In the genomic region with DNA sequence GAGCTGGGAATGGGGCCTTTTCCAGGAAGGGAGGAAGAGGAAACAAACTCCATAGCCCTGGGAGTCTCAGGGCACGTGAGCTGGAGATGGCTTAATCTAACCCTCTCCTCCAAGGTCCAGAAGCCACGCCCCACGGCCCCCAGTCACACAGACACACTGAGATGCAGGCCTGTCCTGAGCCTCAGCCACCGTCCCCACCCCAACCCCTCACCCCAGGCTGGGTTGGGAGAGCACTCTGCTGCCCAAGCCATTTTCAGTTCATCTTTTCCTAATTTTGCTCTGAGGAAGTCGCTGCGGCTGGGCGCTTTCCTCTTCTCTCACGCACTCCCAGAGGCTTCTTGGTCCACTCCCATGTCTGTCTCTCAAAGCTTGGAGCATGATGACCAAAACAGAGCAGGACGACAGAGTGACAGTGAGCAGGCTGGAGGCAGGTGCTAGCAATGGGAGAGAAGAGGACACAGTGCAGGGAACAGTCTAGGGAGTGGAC, we compare ENCODE assay signal across 11 mouse cellular contexts. TPM values are rescaled to one million over a fixed set of nuclear protein-coding genes. Genes with fewer than 3 reads are reported as not detected.
DNase-seq lines count a peak whose midpoint lies in the region; ATAC-seq lines count a peak whose summit lies in the region.
"Had no signal": no experiment of that assay in that cellular context is flagged by ENCODE, and none has a peak within 500 bp of the region (broad histone marks: within the 10 kb centered on the region; RNA-seq: fewer than 3 reads in every experiment).

No protein-coding gene starts in this region.

- peaks cover 8% of the 10 kb centered on the region for H3K36me3 ChIP-seq in midbrain, embryonic 10.5 days

- DNase-seq in heart, adult 11 months, result peak; percentile 99
- no peak for DNase-seq in heart, adult 8-10 months (ENCODE audit: low spot score)
- DNase-seq in right cerebral cortex, postnatal 10 days (ENCODE audit: low spot score in 2 of 2), result peak; percentile 69 to 72
- no peak for DNase-seq in right cerebral cortex, postnatal 36 days (ENCODE audit: low spot score in 2 of 2)
- DNase-seq in heart, adult 9 months (ENCODE audit: low spot score in 2 of 2), result peak; percentile 60 to 74
- no peak for DNase-seq in midbrain, embryonic 10.5 days (ENCODE audit: low spot score)
- DNase-seq in retina, postnatal 1 day, result no peak
- DNase-seq: cerebellum, adult 9-10 months; thymus, postnatal 25 days had no signal

- H3K27me3 ChIP-seq in midbrain, embryonic 10.5 days (ENCODE audit: low read depth, poor library complexity, severe bottlenecking), result no peaks in the 10 kb centered on the region
- H3K27me3 ChIP-seq: limb, embryonic 15.5 days had no signal

- H3K27ac ChIP-seq in midbrain, embryonic 10.5 days (replicated peaks), result no peak overlapping the region
- H3K27ac ChIP-seq: limb, embryonic 15.5 days had no signal

- peaks cover 12% of the 10 kb centered on the region for H3K4me1 ChIP-seq in midbrain, embryonic 10.5 days

- peak; percentile 79 for ATAC-seq in megakaryocyte, adult 5-6 weeks (ENCODE audit: poor library complexity, severe bottlenecking)

- WGBS in midbrain, embryonic 10.5 days, result 45% methylated on average over 9 of the region's 9 CpGs

- no peaks in the 10 kb centered on the region for H3K9me3 ChIP-seq in midbrain, embryonic 10.5 days (replicated peaks)
- H3K9me3 ChIP-seq: limb, embryonic 15.5 days had no signal

- no peak overlapping the region for H3K4me3 ChIP-seq in midbrain, embryonic 10.5 days
- H3K4me3 ChIP-seq: limb, embryonic 15.5 days had no signal

RNA-seq across cellular contexts. Expression of a gene that starts 19.1 kb away (rescaled TPM):
- 100 to 1,000 TPM in 2 of 4 experiments, 10 to 100 TPM in 2; 91.7 to 111 (median 98.9) TPM for total RNA-seq in heart, adult 8-10 months (2022)
- total RNA-seq in megakaryocyte, adult 5-6 weeks (2015), result 3.2 and 3.9 TPM in 2 replicates
- total RNA-seq in megakaryocyte, adult 5-6 weeks (2017), result 0.08 and 0.22 TPM in 2 replicates
- polyA plus RNA-seq in midbrain, embryonic 10.5 days (2016; fragmentation: Nextera tagmentation; extraction: Ambion mirVana), result 7.3 and 7.7 TPM in 2 replicates

RNA-seq across cellular contexts. Expression of a gene that starts 19.7 kb away (rescaled TPM):
- 100 to 1,000 TPM; 125 to 157 (median 135) TPM for total RNA-seq in heart, adult 8-10 months (2022)
- total RNA-seq in megakaryocyte, adult 5-6 weeks (2015), result 965 and 1,027 TPM in 2 replicates
- total RNA-seq in megakaryocyte, adult 5-6 weeks (2017), result 1,404 and 1,498 TPM in 2 replicates
- polyA plus RNA-seq in midbrain, embryonic 10.5 days (2016; fragmentation: Nextera tagmentation; extraction: Ambion mirVana), result 866 and 996 TPM in 2 replicates

RNA-seq across cellular contexts. Expression of a gene that starts 57.2 kb away (rescaled TPM):
- total RNA-seq in heart, adult 8-10 months (2022), result 10 to 100 TPM; 20.2 to 34.2 (median 28.5) TPM
- total RNA-seq in megakaryocyte, adult 5-6 weeks (2015), result 1.3 and 1.6 TPM in 2 replicates
- total RNA-seq in megakaryocyte, adult 5-6 weeks (2017), result 0.40 and 1.7 TPM in 2 replicates
- polyA plus RNA-seq in midbrain, embryonic 10.5 days (2016; fragmentation: Nextera tagmentation; extraction: Ambion mirVana), result 1.4 and 1.7 TPM in 2 replicates

Comparison
In these comparisons a context has a peak if more than half of its experiments do, and no peak if none do; other contexts are left out.
1. DNase-seq: peak in heart, adult 11 months (single experiment), right cerebral cortex, postnatal 10 days (2 of 2) and heart, adult 9 months (2 of 2); none in heart, adult 8-10 months (single experiment), right cerebral cortex, postnatal 36 days (0 of 2), midbrain, embryonic 10.5 days (single experiment) and retina, postnatal 1 day (single experiment).
2. RNA of a gene that starts 19.1 kb away (total RNA-seq): 91.7 to 111 TPM in heart, adult 8-10 months; 0.08 to 3.9 TPM in megakaryocyte, adult 5-6 weeks; every median in the first group is over 10 times any median in the second.
3. RNA of a gene that starts 19.7 kb away (total RNA-seq): 965 to 1,498 TPM in megakaryocyte, adult 5-6 weeks; 125 to 157 TPM in heart, adult 8-10 months; every median in the first group is over 4 times any median in the second.
4. RNA of a gene that starts 57.2 kb away (total RNA-seq): 20.2 to 34.2 TPM in heart, adult 8-10 months; 0.40 to 1.7 TPM in megakaryocyte, adult 5-6 weeks; every median in the first group is over 4 times any median in the second.